Mouse (Mus musculus) embryonic fibroblast, embryonic 13.5 days (primary cell): ENCODE results near the gene Iqcc.

Source experiments
- CTCF ChIP-seq: IDR thresholded peaks from 2 replicates; pipeline ENCODE4 v1.5.1; 2011; ENCODE audit warnings: mild to moderate bottlenecking, control low read depth, low read length, moderate library complexity, borderline replicate concordance; ENCODE audit not compliant: insufficient read depth
- POLR2A ChIP-seq: IDR thresholded peaks from 2 replicates; pipeline ENCODE4 v1.6.1; 2011; ENCODE audit warnings: low read depth, mild to moderate bottlenecking, control low read depth, low read length, moderate library complexity

DNA sequence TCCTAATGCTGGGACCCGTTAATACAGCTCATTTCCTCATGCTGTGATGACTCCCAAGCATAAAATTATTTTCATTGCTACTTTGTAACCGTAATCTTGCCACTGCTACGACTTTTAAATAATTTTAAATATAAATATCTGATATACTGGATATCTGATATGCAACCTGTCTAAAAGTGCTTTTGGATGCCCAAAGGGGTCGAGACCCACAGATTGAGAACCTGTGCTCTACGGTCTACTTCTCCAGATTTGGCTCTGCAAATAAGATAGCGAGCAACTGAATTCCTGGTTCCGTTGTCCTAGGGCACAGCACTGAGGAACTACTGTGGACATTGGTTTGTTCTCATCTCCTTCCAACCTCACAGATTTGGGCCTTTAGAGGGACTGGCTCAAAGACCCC, 41.2 kb downstream of the Iqcc start:
- TF ChIP-seq CTCF = no peak
- no peak for TF ChIP-seq POLR2A
